Mouse (Mus musculus) left cerebral cortex, postnatal 14 days (tissue): ENCODE measurements around the gene Fbxw24. TPM values are rescaled to one million over a fixed set of nuclear protein-coding genes. Genes with fewer than 3 reads are reported as not detected.
"Not testable (repeated sequence)": the region's sequence is repeated elsewhere in the genome, so short reads cannot be mapped to it uniquely, and the experiment has no call there.

Experiments used
- DNase-seq, 2 experiments: peaks; one replicate each; pipeline ENCODE4 v3.0.0; 2021 to 2022; ENCODE audit warnings: low spot score in 2 of 2, mixed read lengths in 1 of 2
- intact Hi-C: fragments of 180-260 bp; cut with DNase I; formaldehyde crosslinking; loops from one replicate; pipeline ENCODE4 v1.15.1; 2025
- long read RNA-seq, 2 experiments: library from polyadenylated mRNA; stranded (forward); transcript quantifications; one replicate each; pipeline ENCODE4 v2.0.0; 2021
- total RNA-seq, 2 experiments: library from RNA; stranded (reverse); gene quantifications; 2 replicates each; pipeline ENCODE4 v1.2.3; 2021

Fbxw24 gene
- not detected for total RNA-seq
- long read RNA-seq, experiment 1 = 0 reads
- long read RNA-seq, experiment 2 = 0 reads

- DNase-seq, intact Hi-C loops: not testable (repeated sequence)
Measured at GRCm38 (mm10) chr9:109625957-109626356, at the start of gene Fbxw24. Gene Fbxw24, minus strand, starts transcription at chr9:109626057.

GRCm38 (mm10) chr9:109664552-109664951, 38.7 kb upstream of the Fbxw24 start, which contains the start of gene Fbxw25:
Gene Fbxw25, minus strand, starts transcription at chr9:109664652.
- DNase-seq, intact Hi-C loops: not testable (repeated sequence)

- intact Hi-C loops = not testable (repeated sequence)
- DNase-seq = peak; percentile 10 to 37
Measured at GRCm38 (mm10) chr9:109606837-109607236, 19.0 kb downstream of the Fbxw24 start.

- DNase-seq, intact Hi-C loops: not testable (repeated sequence)
Measured at GRCm38 (mm10) chr9:109602128-109602527, 23.7 kb downstream of the Fbxw24 start.

- intact Hi-C loops = no loop called here
- DNase-seq = no peak
Measured at GRCm38 (mm10) chr9:109597226-109597625, 28.6 kb downstream of the Fbxw24 start.

GRCm38 (mm10) chr9:109594866-109595265, 31.0 kb downstream of the Fbxw24 start:
- no peak for DNase-seq
- intact Hi-C loops = no loop called here

- DNase-seq, intact Hi-C loops: not testable (repeated sequence)
Measured at GRCm38 (mm10) chr9:109568162-109568561, 57.7 kb downstream of the Fbxw24 start, which contains the start of gene Fbxw15. Gene Fbxw15, minus strand, starts transcription at chr9:109568262.

- intact Hi-C loops = no loop called here
- DNase-seq = no peak
Measured at GRCm38 (mm10) chr9:109565546-109565945, 60.3 kb downstream of the Fbxw24 start.

- intact Hi-C loops = loop anchor here (5.0 kb wide), 1 partner anchor 225 kb away; no protein-coding TSS in a partner anchor
- DNase-seq = not testable (repeated sequence)
Measured at GRCm38 (mm10) chr9:109562106-109562505, 63.8 kb downstream of the Fbxw24 start.

GRCm38 (mm10) chr9:109552483-109552882, 73.4 kb downstream of the Fbxw24 start:
- DNase-seq = no peak
- intact Hi-C loops = no loop called here

Other genes starting within 250 kb of the Fbxw24 start
- not detected for gene Fbxw22, start 221.8 kb downstream of the Fbxw24 start, total RNA-seq
- not detected for gene Fbxw16, start 176.9 kb downstream of the Fbxw24 start, total RNA-seq
- not detected for gene Fbxw19, start 130.2 kb downstream of the Fbxw24 start, total RNA-seq
- not detected for gene Fbxw15, start 57.8 kb downstream of the Fbxw24 start, total RNA-seq
- gene Fbxw25, start 38.6 kb upstream of the Fbxw24 start, total RNA-seq = not detected
- not detected for gene Fbxw18, start 76.6 kb upstream of the Fbxw24 start, total RNA-seq
- not detected for gene Fbxw26, start 120.0 kb upstream of the Fbxw24 start, total RNA-seq
- gene Fbxw27, start 164.6 kb upstream of the Fbxw24 start, total RNA-seq = not detected
- gene Spink8, start 186.2 kb upstream of the Fbxw24 start, total RNA-seq = 1 to 10 TPM; 2.7 to 2.9 TPM
- gene Nme6, start 206.7 kb upstream of the Fbxw24 start, total RNA-seq = 1 to 10 TPM; 6.2 to 8.8 TPM
- not detected for gene Camp, start 223.6 kb upstream of the Fbxw24 start, total RNA-seq
- gene Cdc25a, start 249.5 kb upstream of the Fbxw24 start, total RNA-seq = 1 to 10 TPM; 4.5 TPM